Mouse (Mus musculus): ENCODE results near the gene Pygm.
A peak's percentile ranks its signal among the peaks of the same experiment; 100 is the strongest.

Gene Pygm

DNA sequence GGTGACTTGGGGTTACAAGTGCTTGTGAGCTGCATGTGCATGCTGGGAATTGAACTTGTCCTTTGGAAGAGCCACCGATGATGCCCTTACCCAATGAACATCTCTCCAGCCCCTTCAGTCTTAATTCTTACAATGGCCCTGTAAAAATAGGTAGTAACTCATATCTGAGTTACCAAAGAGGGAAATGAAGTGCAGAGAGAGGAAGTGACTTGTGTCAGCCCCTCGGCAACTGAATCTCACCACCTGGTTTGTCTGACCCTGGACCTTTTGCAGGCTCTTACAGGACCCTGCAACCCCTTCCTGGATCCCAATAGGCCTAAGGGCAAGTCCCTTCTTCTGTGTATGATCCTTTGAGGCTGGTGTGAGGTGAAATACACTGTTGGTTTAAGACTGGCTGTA lies 32.1 kb upstream of the Pygm start:
- no peak for DNase-seq (ENCODE audit: low spot score)

DNA sequence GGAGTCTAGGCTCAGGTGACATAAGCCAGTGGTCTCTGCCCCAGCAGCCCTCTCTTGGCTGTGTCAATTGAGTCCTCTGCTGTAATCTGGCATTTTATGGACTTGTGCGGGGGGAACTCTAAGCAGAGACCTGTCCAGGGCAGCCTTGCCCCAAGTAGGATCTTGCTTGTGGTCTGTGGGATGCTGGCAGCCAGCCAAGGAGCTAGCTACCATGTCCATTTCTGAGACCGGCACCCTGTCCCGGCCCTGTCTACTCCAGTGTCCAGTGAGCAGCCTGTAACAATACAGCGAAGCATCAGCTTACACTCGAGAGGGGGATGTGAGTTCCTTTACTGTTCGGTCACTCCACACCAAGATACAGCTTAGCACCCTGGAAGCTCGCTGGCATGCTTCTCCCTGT lies 30.2 kb upstream of the Pygm start:
- no peak for DNase-seq (ENCODE audit: low spot score)

- DNase-seq (ENCODE audit: low spot score): no peak
These were observed 22.9 kb upstream of the Pygm start for GRCm38 (mm10) chr19:6361291-6361690.

DNA sequence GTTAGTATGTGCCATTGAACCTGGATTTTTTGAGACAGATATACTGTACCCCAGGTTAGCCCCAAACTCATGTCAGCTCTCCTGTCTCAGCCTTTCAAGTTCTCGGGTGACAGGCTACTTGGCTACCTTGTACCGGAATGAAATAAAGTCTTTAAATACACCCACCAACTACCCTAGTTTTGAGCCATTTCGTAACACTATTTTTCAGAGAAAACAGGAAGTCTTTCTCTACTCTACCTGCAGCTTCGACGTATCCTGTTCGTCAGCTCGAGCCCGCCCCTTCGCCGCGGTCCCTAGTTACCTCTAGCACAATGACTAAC lies 21.1 kb upstream of the Pygm start:
- no peak for DNase-seq (ENCODE audit: low spot score)

DNA sequence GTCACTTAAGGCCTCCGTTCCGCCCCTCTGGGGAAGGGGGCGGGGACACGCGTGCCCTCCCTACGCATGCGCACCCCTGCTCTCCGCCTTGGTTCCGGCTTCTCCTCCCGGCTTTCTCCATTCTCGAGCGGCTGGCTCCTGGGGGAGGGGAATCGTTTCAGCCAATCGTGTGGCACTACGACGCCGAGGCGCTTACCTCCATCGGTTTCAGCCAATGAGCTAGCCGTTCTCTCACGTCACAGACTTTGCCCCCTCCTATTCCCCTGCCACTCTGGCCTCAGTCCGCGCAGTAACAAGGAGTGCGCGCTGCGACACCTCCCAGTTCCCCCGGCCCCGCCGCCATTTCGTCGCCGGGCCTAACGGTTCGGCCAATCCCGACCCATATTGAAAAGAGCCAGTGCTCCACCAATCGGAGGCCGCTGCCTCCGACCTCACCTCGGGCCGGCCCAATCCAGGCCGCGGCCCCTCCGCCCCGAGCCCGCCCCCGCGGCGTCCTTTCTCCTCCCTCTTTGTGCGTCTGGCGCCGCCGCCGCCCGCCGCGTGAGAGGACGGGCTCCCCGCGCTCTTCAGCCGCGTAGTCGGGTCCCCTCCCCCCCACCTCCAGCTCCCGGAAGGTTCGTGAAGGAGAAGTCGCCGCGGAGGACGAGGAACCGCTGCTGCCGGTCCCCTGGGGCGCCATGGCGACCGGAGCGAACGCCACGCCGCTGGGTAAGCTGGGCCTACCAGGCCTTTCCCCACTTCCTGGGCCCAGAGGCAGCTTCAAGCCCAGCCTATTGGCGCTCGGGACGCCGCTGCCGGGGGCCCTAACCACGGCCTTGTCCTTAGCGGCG lies 20.6 kb upstream of the Pygm start, which contains the start of gene Sf1:
Gene Sf1, plus strand, starts transcription at position 280 of the 830 bp plus-strand sequence.
- peak; percentile 99 for DNase-seq (ENCODE audit: low spot score)

- DNase-seq (ENCODE audit: low spot score): peak; percentile 93
These were observed 19.9 kb upstream of the Pygm start for GRCm38 (mm10) chr19:6364317-6364725.

DNA sequence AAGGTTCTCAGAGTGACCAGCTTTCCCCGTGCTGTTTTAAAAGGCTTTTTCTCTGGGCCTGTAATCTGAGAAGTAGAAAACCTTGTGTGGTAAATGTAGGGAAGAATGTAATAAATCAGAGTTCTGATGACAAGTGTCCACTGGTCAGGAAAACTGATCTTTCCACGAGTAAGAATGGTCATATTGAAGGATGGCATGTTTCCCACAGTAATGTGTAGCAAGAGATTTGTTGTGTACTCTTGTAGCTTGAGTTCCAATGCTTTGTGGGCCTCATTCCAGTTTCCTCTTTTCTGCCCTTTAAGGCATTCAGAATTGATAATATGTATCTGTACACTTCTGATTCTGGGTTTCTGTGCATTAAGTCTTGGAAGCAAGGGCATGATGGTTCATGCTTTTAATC lies 19.4 kb upstream of the Pygm start:
- DNase-seq (ENCODE audit: low spot score): no peak

DNA sequence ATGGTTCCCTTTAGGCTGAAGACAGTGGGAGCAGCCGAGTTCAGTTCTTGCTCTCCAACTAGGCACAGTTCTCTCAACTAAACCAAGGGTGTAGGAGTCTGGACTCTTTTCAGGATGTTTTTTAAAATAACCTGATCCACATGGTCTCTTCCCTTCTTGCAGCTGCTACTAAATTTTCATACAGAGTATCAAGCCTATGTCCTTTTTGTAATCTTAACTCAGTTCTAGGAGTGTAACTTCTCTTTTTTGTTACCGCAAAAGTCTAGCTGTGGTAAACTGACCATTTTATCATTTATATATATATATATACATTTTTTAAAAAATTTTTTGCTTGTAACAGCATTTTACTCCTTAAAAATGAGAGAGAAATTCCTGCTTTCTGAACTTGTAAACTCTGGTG lies 14.0 kb upstream of the Pygm start:
- DNase-seq (ENCODE audit: low spot score): no peak

DNA sequence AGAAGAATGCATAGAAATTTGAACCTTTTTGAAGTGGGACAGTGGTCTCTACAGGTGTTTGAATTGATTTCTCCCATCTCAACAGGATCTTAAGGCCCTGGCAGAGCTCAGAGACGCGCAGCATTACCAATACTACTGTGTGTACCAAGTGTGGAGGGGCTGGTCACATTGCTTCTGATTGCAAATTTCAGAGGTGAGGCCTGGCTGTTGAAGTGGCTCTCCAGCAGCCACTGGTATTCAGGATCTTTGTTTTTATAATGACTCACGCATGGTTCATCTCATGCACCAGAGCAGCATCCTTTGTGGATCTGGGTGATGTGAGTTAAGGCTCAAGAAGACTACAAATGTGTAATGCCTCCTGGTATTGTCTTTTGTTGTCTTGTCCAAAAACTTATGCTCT lies 11.8 kb upstream of the Pygm start:
- no peak for DNase-seq (ENCODE audit: low spot score)

GRCm38 (mm10) chr19:6373539-6374400 lies 10.4 kb upstream of the Pygm start:
- DNase-seq (ENCODE audit: low spot score): peak; percentile 86

- no peak for DNase-seq (ENCODE audit: low spot score)
These were observed 9.6 kb upstream of the Pygm start for GRCm38 (mm10) chr19:6374571-6374970.

- DNase-seq (ENCODE audit: low spot score): no peak
These were observed 8.6 kb upstream of the Pygm start for GRCm38 (mm10) chr19:6375423-6376254.

DNA sequence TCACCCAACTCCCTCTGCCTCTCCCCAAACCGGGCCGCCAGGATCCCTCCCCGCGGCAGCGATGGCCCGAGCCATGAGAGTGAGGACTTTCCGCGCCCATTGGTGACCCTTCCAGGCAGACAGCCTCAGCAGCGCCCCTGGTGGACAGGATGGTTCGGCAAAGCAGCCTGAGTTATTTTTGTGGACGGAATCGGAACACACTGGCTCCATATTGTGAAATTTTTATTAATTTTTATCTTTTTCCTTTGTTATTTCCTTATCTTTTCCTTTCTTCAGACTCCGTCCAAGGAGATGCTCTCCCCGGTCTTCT lies 8.0 kb upstream of the Pygm start:
- peak; percentile 64 for DNase-seq (ENCODE audit: low spot score)

- no peak for DNase-seq (ENCODE audit: low spot score)
These were observed 7.6 kb upstream of the Pygm start for GRCm38 (mm10) chr19:6376643-6377042.

DNA sequence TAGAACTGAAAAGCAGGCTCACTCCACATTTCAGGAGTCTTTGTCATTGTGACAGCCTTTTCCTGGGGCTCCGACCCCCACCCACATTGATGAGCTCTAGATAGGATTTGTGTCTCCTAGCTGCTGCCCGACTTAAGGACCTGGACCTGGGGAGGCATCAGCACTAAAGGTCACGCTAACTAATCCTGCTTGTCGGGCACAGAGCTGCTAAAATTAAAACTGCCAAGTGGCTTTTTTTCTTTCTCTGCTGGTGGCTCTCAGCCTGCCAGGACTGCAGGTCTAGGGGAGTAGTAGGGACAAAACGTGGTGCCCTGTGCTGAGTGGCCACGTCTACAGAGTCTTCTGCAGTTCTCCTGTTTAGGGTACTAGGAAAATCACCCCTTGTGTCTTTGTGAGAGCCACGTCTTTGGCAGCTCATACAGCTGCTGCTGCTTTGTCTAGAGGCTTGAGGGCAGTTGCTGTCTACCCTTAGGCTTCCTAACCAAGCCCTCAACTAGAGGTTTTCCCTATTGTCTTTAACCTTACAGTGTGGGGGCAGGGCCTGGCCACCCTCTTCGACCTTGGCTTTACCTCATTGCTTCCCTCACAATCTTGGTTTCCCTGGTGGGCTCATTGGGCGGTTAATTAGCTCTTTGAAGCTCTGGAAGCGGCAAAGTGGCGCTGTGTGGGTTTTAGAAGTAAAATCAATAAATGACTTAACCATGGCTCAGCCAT lies 6.7 kb upstream of the Pygm start:
- DNase-seq (ENCODE audit: low spot score): no peak

- no peak for DNase-seq (ENCODE audit: low spot score)
These were observed 3.6 kb upstream of the Pygm start for GRCm38 (mm10) chr19:6380411-6381166.

- DNase-seq (ENCODE audit: low spot score): no peak
These were observed 3.0 kb upstream of the Pygm start for GRCm38 (mm10) chr19:6381238-6381637.

- no peak for DNase-seq (ENCODE audit: low spot score)
These were observed 1.8 kb upstream of the Pygm start for GRCm38 (mm10) chr19:6382323-6382924.

DNA sequence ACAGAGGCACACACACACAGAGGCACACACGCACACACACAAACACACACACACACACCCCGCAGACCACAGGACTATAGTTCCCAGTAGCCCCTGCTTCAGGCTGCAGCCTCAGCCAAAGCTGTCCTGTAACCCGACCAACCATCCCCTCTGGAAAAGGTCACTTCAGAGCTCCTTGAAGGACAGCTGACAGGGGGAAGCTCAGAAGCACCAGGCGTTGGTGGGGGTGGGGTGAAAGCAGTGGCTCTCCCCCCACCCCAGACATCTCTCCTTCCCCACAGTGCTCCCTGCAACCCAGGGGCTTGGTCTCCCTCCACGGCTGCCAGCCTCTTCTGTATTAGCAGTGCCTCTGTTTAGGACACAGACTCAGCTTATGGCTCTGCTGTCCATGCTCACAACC lies 729 bp upstream of the Pygm start:
- DNase-seq (ENCODE audit: low spot score): no peak

DNA sequence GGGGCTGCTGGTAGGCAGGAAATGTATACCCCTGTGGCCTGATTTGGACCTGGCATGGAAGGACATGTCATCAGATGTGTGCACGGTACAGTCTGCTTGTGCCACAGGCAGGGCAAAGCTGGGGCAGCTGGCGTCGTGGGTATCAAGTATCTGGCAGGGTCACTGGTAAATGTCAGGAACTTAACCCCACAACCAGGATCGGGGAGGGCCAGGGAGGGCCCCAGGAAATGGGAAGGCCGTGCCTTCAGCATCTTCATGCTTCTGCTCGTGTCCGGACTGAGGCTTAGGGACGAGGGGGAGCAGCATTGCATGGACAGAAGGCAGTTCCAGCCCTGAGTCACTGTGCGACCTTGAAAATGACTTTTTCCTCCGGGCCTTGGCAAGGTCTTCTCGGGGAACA lies 755 bp downstream of the Pygm start:
- DNase-seq (ENCODE audit: low spot score): no peak

GRCm38 (mm10) chr19:6385419-6385818 lies 1.2 kb downstream of the Pygm start:
- DNase-seq (ENCODE audit: low spot score): no peak

Data from embryo, embryonic 10 days (tissue).